Mouse (Mus musculus): ENCODE measurements at regions not wholly inside any gene's neighbourhood (a gene's known extent, or its start where the extent isn't known, plus 50 kb on each side); places are given as distances from the start of the nearest gene placed in this dataset.

DNA sequence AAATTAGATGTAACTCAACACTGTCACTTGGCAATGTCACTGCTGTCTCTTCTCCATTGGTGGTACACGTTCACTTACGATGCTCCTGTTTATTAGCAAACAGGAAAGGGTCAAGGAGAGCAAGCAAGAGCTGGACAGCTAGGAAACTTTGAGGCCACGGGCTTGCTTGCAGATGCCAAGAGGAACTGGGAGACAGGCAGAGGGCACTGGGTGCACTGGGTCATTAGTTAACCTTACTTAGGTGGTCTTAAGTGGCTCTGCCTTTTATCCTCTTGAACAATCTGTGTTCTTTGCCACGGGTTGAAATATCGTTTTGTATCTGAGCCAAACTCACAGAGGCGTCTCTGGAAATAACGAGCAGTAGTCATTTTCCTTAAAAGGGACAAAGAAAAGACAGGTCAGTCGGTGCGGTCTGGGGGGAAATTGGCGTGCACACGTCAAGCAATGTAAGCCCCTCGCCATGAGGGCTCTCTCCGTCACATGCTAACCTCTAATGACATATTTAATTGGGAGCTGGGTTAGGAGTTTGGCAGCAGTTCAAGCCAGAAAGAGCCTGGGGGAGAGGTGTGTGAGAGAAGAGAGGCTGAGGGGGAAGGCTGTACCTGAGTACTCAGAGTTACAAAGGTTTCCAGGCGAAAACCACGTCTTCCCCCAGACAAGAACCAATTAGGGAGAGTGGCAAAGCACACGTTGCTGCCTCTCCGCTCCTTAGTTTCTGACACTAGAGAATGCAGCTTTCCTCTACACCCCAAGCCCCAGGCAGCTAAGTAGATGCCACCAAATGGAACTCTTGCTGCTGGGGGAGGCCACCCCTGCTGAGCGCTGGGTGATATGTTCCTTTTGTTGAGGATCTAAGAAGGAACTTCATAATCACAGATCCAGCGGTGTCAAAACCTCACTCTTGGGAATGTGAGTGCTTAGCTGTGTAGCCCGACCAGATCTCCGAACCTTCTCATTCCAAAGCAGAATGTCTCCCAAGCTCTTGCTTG is 140.0 kb upstream of the Tut7 start:
- H3K4me2 ChIP-seq (ENCODE audit: low read length): no peak overlapping the region
- DNase-seq (ENCODE audit: low spot score) (peak; percentile 56), ATAC-seq (peak; percentile 42)
- no peaks in the 10 kb centered on the region for H3K9me3 ChIP-seq (replicated peaks; ENCODE audit: control insufficient read depth, low read length)
- H3K27ac ChIP-seq (ENCODE audit: low read depth, low read length): no peak overlapping the region
- H3K27me3 ChIP-seq (replicated peaks; ENCODE audit: control insufficient read depth, insufficient read depth, low read length): no peaks in the 10 kb centered on the region
- H3K36me3 ChIP-seq (ENCODE audit: control insufficient read depth, insufficient read depth, low read length): no peaks in the 10 kb centered on the region
- H3K9ac ChIP-seq (ENCODE audit: low read length): no peak overlapping the region
- WGBS: 23% methylated on average over 21 of the region's 21 CpGs
- H3K4me3 ChIP-seq (ENCODE audit: low read depth, low read length): no peak overlapping the region
- peaks cover 9% of the 10 kb centered on the region for H3K4me1 ChIP-seq (ENCODE audit: control insufficient read depth, insufficient read depth, low read length)

DNA sequence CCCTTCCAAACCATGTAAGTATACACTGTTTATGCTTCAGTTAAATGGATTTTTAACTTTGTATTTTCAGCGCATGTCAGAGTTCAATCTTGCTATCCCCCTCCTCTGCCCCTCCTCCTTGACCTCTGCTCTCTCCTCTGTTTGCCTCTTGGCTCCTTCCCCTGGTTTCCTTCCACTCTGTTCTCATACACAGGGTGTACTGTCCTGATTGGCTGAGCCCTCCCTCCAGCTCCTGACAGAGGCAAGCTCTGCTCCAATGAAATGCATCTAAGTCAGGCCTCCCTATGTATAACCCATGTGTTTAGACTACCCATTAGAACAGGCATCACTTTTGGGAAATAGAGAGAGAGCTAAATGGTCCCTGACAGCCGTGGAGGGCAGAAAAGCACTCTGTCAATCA is 133.5 kb upstream of the Tut7 start:
- H3K4me1 ChIP-seq (ENCODE audit: control insufficient read depth, insufficient read depth, low read length): no peaks in the 10 kb centered on the region
- H3K4me3 ChIP-seq (ENCODE audit: low read depth, low read length): no peak overlapping the region
- H3K4me2 ChIP-seq (ENCODE audit: low read length): no peak overlapping the region
- no peaks in the 10 kb centered on the region for H3K9me3 ChIP-seq (replicated peaks; ENCODE audit: control insufficient read depth, low read length)
- H3K36me3 ChIP-seq (ENCODE audit: control insufficient read depth, insufficient read depth, low read length): no peaks in the 10 kb centered on the region
- ATAC-seq (no peak), DNase-seq (ENCODE audit: low spot score) (no peak)
- no peak overlapping the region for H3K9ac ChIP-seq (ENCODE audit: low read length)
- H3K27ac ChIP-seq (ENCODE audit: low read depth, low read length): no peak overlapping the region
- H3K27me3 ChIP-seq (replicated peaks; ENCODE audit: control insufficient read depth, insufficient read depth, low read length): no peaks in the 10 kb centered on the region
- 66% methylated on average over 2 of the region's 2 CpGs for WGBS

DNA sequence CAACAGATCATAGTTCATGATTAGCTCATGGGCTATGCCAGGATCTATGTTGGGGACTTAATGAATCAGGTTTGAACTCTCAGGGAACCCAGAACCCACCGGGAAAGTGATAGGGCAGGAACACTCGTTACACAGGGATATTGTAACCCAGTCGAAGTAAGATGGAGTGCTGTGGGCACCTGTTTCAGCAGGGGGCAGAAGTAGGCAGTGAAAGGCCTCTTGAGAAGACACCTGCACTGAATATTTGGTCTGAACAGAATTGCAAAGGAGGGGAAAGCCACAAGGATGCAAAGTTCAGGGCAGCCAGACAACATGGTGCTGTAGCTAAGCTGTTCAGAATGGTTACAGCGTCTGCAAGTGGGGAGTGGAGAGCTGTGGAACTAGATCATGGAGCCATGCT is 129.9 kb upstream of the Tut7 start:
- Histone ChIP-seq H3K36me3 (ENCODE audit: control insufficient read depth, insufficient read depth, low read length) (no peaks in the 10 kb centered on the region), H3K4me3 (ENCODE audit: low read depth, low read length) (no peak overlapping the region), H3K4me1 (ENCODE audit: control insufficient read depth, insufficient read depth, low read length) (no peaks in the 10 kb centered on the region), H3K27me3 (replicated peaks; ENCODE audit: control insufficient read depth, insufficient read depth, low read length) (no peaks in the 10 kb centered on the region), H3K9me3 (replicated peaks; ENCODE audit: control insufficient read depth, low read length) (no peaks in the 10 kb centered on the region), H3K4me2 (ENCODE audit: low read length) (no peak overlapping the region), H3K9ac (ENCODE audit: low read length) (no peak overlapping the region), H3K27ac (ENCODE audit: low read depth, low read length) (no peak overlapping the region)
- WGBS: 42% methylated on average over 4 of the region's 4 CpGs
- no peak for ATAC-seq
- no peak for DNase-seq (ENCODE audit: low spot score)

DNA sequence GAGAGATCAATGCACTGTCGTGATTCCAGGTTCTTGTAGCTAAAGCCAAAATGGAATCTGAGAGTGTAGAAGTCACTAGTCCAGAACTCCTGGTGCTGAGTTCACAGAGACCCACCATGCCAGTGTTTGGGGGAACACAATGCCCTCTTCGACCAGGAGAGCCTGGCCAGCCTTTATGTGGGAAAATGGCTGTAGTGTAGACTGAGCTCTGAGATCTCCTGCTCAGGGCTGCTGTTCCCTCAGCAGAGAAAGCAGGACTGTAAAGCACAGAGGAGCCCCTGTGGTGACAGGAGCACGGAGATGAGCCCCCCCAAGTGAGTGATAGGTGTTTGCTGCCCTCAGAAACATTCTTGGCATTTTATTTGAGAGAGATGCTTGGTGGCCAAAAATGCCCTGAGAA is 129.2 kb upstream of the Tut7 start:
- DNase-seq (ENCODE audit: low spot score) (no peak), ATAC-seq (no peak)
- WGBS: 67% methylated on average over 3 of the region's 3 CpGs
- H3K4me3 ChIP-seq (ENCODE audit: low read depth, low read length): no peak overlapping the region
- H3K9me3 ChIP-seq (replicated peaks; ENCODE audit: control insufficient read depth, low read length): no peaks in the 10 kb centered on the region
- no peak overlapping the region for H3K9ac ChIP-seq (ENCODE audit: low read length)
- H3K4me1 ChIP-seq (ENCODE audit: control insufficient read depth, insufficient read depth, low read length): no peaks in the 10 kb centered on the region
- H3K4me2 ChIP-seq (ENCODE audit: low read length): no peak overlapping the region
- no peaks in the 10 kb centered on the region for H3K27me3 ChIP-seq (replicated peaks; ENCODE audit: control insufficient read depth, insufficient read depth, low read length)
- H3K27ac ChIP-seq (ENCODE audit: low read depth, low read length): no peak overlapping the region
- no peaks in the 10 kb centered on the region for H3K36me3 ChIP-seq (ENCODE audit: control insufficient read depth, insufficient read depth, low read length)

DNA sequence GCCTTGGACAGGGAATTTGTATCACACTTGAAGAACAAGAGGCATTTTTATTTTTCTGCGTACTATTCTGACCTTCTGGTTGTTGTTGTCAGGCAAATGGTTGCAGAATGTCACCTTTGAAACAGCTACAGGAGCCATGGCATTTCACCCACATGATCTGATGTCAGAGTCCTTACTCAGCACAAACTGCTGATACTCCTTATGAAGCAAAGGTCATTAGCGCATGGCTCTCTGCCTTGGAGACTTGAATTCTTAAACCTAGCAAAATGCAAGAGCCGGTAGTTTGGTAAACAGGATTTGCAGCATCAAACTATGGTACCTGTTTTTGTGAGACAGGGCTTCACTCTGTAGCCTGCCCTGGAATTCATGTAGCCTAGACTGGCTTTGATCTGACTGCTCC is 127.3 kb upstream of the Tut7 start:
- WGBS: 92% methylated on average over 3 of the region's 3 CpGs
- ATAC-seq (no peak), DNase-seq (ENCODE audit: low spot score) (no peak)
- no peak overlapping the region for H3K9ac ChIP-seq (ENCODE audit: low read length)
- no peak overlapping the region for H3K4me3 ChIP-seq (ENCODE audit: low read depth, low read length)
- H3K4me2 ChIP-seq (ENCODE audit: low read length): no peak overlapping the region
- H3K27me3 ChIP-seq (replicated peaks; ENCODE audit: control insufficient read depth, insufficient read depth, low read length): no peaks in the 10 kb centered on the region
- no peaks in the 10 kb centered on the region for H3K9me3 ChIP-seq (replicated peaks; ENCODE audit: control insufficient read depth, low read length)
- H3K27ac ChIP-seq (ENCODE audit: low read depth, low read length): no peak overlapping the region
- no peaks in the 10 kb centered on the region for H3K36me3 ChIP-seq (ENCODE audit: control insufficient read depth, insufficient read depth, low read length)
- no peaks in the 10 kb centered on the region for H3K4me1 ChIP-seq (ENCODE audit: control insufficient read depth, insufficient read depth, low read length)

- Histone ChIP-seq H3K36me3 (ENCODE audit: control insufficient read depth, insufficient read depth, low read length) (no peaks in the 10 kb centered on the region), H3K27ac (ENCODE audit: low read depth, low read length) (no peak overlapping the region), H3K4me1 (ENCODE audit: control insufficient read depth, insufficient read depth, low read length) (no peaks in the 10 kb centered on the region), H3K27me3 (replicated peaks; ENCODE audit: control insufficient read depth, insufficient read depth, low read length) (no peaks in the 10 kb centered on the region), H3K4me2 (ENCODE audit: low read length) (no peak overlapping the region), H3K4me3 (ENCODE audit: low read depth, low read length) (no peak overlapping the region), H3K9ac (ENCODE audit: low read length) (no peak overlapping the region), H3K9me3 (replicated peaks; ENCODE audit: control insufficient read depth, low read length) (no peaks in the 10 kb centered on the region)
- ATAC-seq (no peak), DNase-seq (ENCODE audit: low spot score) (no peak)
- 62% methylated on average over 6 of the region's 6 CpGs for WGBS
Measured at GRCm38 (mm10) chr13:59949471-59949870, 126.5 kb upstream of the Tut7 start.

GRCm38 (mm10) chr13:59948496-59949138 is 125.7 kb upstream of the Tut7 start:
- no peak overlapping the region for H3K27ac ChIP-seq (ENCODE audit: low read depth, low read length)
- no peak for ATAC-seq
- no peaks in the 10 kb centered on the region for H3K27me3 ChIP-seq (replicated peaks; ENCODE audit: control insufficient read depth, insufficient read depth, low read length)
- no peak overlapping the region for H3K9ac ChIP-seq (ENCODE audit: low read length)
- WGBS: 73% methylated on average over 15 of the region's 15 CpGs
- no peaks in the 10 kb centered on the region for H3K4me1 ChIP-seq (ENCODE audit: control insufficient read depth, insufficient read depth, low read length)
- DNase-seq (ENCODE audit: low spot score): no peak
- H3K4me2 ChIP-seq (ENCODE audit: low read length): no peak overlapping the region
- no peaks in the 10 kb centered on the region for H3K9me3 ChIP-seq (replicated peaks; ENCODE audit: control insufficient read depth, low read length)
- H3K4me3 ChIP-seq (ENCODE audit: low read depth, low read length): no peak overlapping the region
- no peaks in the 10 kb centered on the region for H3K36me3 ChIP-seq (ENCODE audit: control insufficient read depth, insufficient read depth, low read length)

- no peak overlapping the region for H3K27ac ChIP-seq (ENCODE audit: low read depth, low read length)
- no peak overlapping the region for H3K4me2 ChIP-seq (ENCODE audit: low read length)
- H3K9ac ChIP-seq (ENCODE audit: low read length): no peak overlapping the region
- ATAC-seq (no peak), DNase-seq (ENCODE audit: low spot score) (no peak)
- H3K27me3 ChIP-seq (replicated peaks; ENCODE audit: control insufficient read depth, insufficient read depth, low read length): no peaks in the 10 kb centered on the region
- H3K36me3 ChIP-seq (ENCODE audit: control insufficient read depth, insufficient read depth, low read length): no peaks in the 10 kb centered on the region
- no peaks in the 10 kb centered on the region for H3K9me3 ChIP-seq (replicated peaks; ENCODE audit: control insufficient read depth, low read length)
- H3K4me1 ChIP-seq (ENCODE audit: control insufficient read depth, insufficient read depth, low read length): no peaks in the 10 kb centered on the region
- H3K4me3 ChIP-seq (ENCODE audit: low read depth, low read length): no peak overlapping the region
- 74% methylated on average over 5 of the region's 5 CpGs for WGBS
Measured at GRCm38 (mm10) chr13:59947461-59947860, 124.5 kb upstream of the Tut7 start.

DNA sequence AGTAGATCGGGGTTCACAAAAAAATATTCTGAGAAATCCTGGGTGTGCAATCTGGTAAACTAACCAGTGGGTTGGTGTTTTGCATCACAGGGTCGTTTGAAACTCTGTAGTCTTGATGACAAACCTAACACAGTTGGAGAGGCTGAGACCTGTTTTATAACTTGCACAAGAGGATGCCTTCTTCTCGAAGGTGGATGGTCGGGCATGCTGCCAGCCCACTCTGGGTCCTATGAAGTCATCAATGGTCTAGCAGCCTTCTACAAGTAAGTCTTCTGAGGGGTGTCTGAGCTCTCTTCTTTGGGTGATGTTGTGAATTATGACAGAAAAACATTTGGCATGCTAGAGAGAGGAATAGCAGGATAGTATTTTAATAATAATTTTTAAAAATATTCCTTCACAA is 123.6 kb upstream of the Tut7 start:
- 69% methylated on average over 4 of the region's 4 CpGs for WGBS
- DNase-seq (ENCODE audit: low spot score) (no peak), ATAC-seq (no peak)
- Histone ChIP-seq H3K9me3 (replicated peaks; ENCODE audit: control insufficient read depth, low read length) (no peaks in the 10 kb centered on the region), H3K27me3 (replicated peaks; ENCODE audit: control insufficient read depth, insufficient read depth, low read length) (no peaks in the 10 kb centered on the region), H3K4me2 (ENCODE audit: low read length) (no peak overlapping the region), H3K36me3 (ENCODE audit: control insufficient read depth, insufficient read depth, low read length) (no peaks in the 10 kb centered on the region), H3K9ac (ENCODE audit: low read length) (no peak overlapping the region), H3K4me1 (ENCODE audit: control insufficient read depth, insufficient read depth, low read length) (no peaks in the 10 kb centered on the region; the same call in 1 of the 2 replicates), H3K27ac (ENCODE audit: low read depth, low read length) (no peak overlapping the region), H3K4me3 (ENCODE audit: low read depth, low read length) (no peak overlapping the region)
